Comparison of ENCODE assay signal across 17 mouse cellular contexts in the genomic region with DNA sequence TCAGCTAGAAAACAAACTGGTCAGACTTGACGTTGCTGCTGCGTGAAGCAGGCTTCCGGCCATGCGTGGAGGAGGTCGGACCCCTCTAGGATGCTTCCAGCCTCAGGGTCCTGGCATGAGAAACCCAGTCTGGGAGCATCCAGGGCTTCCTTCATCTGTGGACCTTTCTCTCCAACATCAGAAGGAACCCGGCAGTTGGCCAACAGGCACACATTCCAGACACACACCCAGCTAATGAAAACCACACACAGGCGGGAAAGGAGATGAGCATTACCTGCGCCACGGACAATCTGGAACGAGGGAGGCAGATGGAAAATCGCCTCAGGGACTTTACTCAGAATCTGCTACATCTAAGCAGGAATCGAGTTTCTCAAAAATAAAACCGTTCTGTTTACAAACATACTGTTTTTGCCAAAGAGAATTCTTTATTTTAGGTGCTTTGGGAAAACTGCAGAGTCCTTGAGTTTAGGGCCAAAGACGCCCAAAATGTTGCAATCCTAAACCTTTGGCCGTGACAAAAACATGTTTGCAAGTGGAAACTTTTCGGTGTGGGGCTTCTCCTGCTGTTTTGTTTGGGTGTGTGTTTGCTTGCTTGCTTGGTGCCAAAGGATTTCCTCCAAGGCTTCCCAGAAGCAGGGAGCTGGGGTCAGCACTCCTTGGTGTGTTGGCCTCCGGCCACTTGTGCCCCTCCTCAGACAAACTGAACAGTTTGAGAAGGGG.
DNase-seq lines count a peak whose midpoint lies in the region; ATAC-seq and TF ChIP-seq lines count a peak whose summit lies in the region.
"Had no signal": no experiment of that assay in that cellular context is flagged by ENCODE, and none has a peak within 500 bp of the region (broad histone marks: within the 10 kb centered on the region; RNA-seq: fewer than 3 reads in every experiment).

No protein-coding gene starts in this region.

- no peak overlapping the region for H3K4me2 ChIP-seq in heart, embryonic 11.5 days
- H3K4me2 ChIP-seq in midbrain, embryonic 11.5 days, result no peak overlapping the region
- H3K4me2 ChIP-seq in midbrain, postnatal 0 days (ENCODE audit: low read depth, low read length, poor library complexity, severe bottlenecking), result no peak overlapping the region
- H3K4me2 ChIP-seq: hindbrain, embryonic 14.5 days; liver, embryonic 11.5 days; midbrain, embryonic 12.5 days had no signal

- H3K9ac ChIP-seq in heart, embryonic 11.5 days (ENCODE audit: low read depth, low read length), result no peak overlapping the region
- no peak overlapping the region for H3K9ac ChIP-seq in midbrain, embryonic 11.5 days (ENCODE audit: low read length)
- H3K9ac ChIP-seq in midbrain, postnatal 0 days (replicated peaks; ENCODE audit: low read length, poor library complexity, severe bottlenecking), result no peak overlapping the region
- H3K9ac ChIP-seq: hindbrain, embryonic 14.5 days; midbrain, embryonic 12.5 days had no signal

- H3K27ac ChIP-seq in heart, embryonic 11.5 days (ENCODE audit: low read depth, low read length), result no peak overlapping the region
- no peak overlapping the region for H3K27ac ChIP-seq in midbrain, embryonic 11.5 days (ENCODE audit: low read depth, low read length)
- no peak overlapping the region for H3K27ac ChIP-seq in midbrain, postnatal 0 days (ENCODE audit: low read depth, low read length)
- H3K27ac ChIP-seq: hindbrain, embryonic 14.5 days; midbrain, embryonic 12.5 days had no signal

- no peak for TF ChIP-seq CTCF in midbrain, postnatal 0 days (IDR thresholded peaks at IDR 0.05)

- no peaks in the 10 kb centered on the region for H3K9me3 ChIP-seq in heart, embryonic 11.5 days (replicated peaks; ENCODE audit: control insufficient read depth, low read length)
- no peaks in the 10 kb centered on the region for H3K9me3 ChIP-seq in midbrain, embryonic 11.5 days (ENCODE audit: control insufficient read depth, low read length)
- H3K9me3 ChIP-seq in midbrain, postnatal 0 days (ENCODE audit: low read length), result no peaks in the 10 kb centered on the region
- H3K9me3 ChIP-seq: midbrain, embryonic 12.5 days had no signal

- peaks cover 18% of the 10 kb centered on the region for H3K4me1 ChIP-seq in heart, embryonic 11.5 days (ENCODE audit: control insufficient read depth, insufficient read depth, low read length)
- peaks cover 4% of the 10 kb centered on the region; the same call in 1 of the 2 replicates for H3K4me1 ChIP-seq in midbrain, embryonic 11.5 days (ENCODE audit: control insufficient read depth, insufficient read depth, low read length)
- peaks cover 7% of the 10 kb centered on the region; the same call in 1 of the 2 replicates for H3K4me1 ChIP-seq in midbrain, postnatal 0 days (ENCODE audit: insufficient read depth, low read length)

- H3K36me3 ChIP-seq in heart, embryonic 11.5 days (ENCODE audit: control insufficient read depth, insufficient read depth, low read length), result no peaks in the 10 kb centered on the region
- no peaks in the 10 kb centered on the region for H3K36me3 ChIP-seq in midbrain, embryonic 11.5 days (ENCODE audit: control insufficient read depth, insufficient read depth, low read length)
- no peaks in the 10 kb centered on the region for H3K36me3 ChIP-seq in midbrain, postnatal 0 days (ENCODE audit: insufficient read depth, low read length)
- H3K36me3 ChIP-seq: midbrain, embryonic 12.5 days had no signal

- DNase-seq in heart, adult 18-20 months, result peak; percentile 28 to 45
- peak; percentile 72 for DNase-seq in midbrain, embryonic 11.5 days (ENCODE audit: low spot score, missing footprints)
- no peak for DNase-seq in midbrain, postnatal 0 days (ENCODE audit: low spot score)
- DNase-seq in fibroblast of lung, adult 2 months (ENCODE audit: low read depth), result peak; percentile 79
- DNase-seq in testis, postnatal 10 days (ENCODE audit: low spot score), result peak; percentile 53
- DNase-seq in T-cell, adult 2 months (ENCODE audit: low spot score), result no peak
- DNase-seq: kidney, adult 11 months; kidney, postnatal 10 days; lung, postnatal 36 days; thymus, adult 18-20 months had no signal

- 84% methylated on average over 17 of the region's 17 CpGs for whole genome bisulfite sequencing in heart, embryonic 11.5 days (ENCODE audit: insufficient replicate concordance)
- 84% methylated on average over 17 of the region's 17 CpGs for WGBS in midbrain, embryonic 11.5 days
- WGBS in midbrain, postnatal 0 days, result 83% methylated on average over 17 of the region's 17 CpGs

- no peak for ATAC-seq in heart, embryonic 11.5 days (replicated peaks; ENCODE audit: insufficient number of reproducible peaks, low FRiP score, low TSS enrichment)
- no peak for ATAC-seq in midbrain, embryonic 11.5 days (ENCODE audit: low FRiP score)
- ATAC-seq in midbrain, postnatal 0 days (ENCODE audit: low FRiP score), result no peak
- ATAC-seq: CD4-positive, CD25-positive, alpha-beta regulatory T cell, adult 4 months; forebrain, embryonic 16.5 days had no signal

- H3K27me3 ChIP-seq in heart, embryonic 11.5 days (ENCODE audit: control insufficient read depth, insufficient read depth, low read length), result peaks cover 14% of the 10 kb centered on the region
- H3K27me3 ChIP-seq in midbrain, embryonic 11.5 days (ENCODE audit: control insufficient read depth, insufficient read depth, low read length), result no peaks in the 10 kb centered on the region
- no peaks in the 10 kb centered on the region; the same call in 1 of the 2 replicates for H3K27me3 ChIP-seq in midbrain, postnatal 0 days (ENCODE audit: insufficient read depth, low read length)

- H3K4me3 ChIP-seq in heart, embryonic 11.5 days (ENCODE audit: low read depth, low read length), result no peak overlapping the region
- no peak overlapping the region for H3K4me3 ChIP-seq in midbrain, embryonic 11.5 days (ENCODE audit: low read depth, low read length)
- no peak overlapping the region for H3K4me3 ChIP-seq in midbrain, postnatal 0 days (ENCODE audit: low read depth, low read length)
- H3K4me3 ChIP-seq: midbrain, embryonic 12.5 days; myocyte had no signal

Comparison
In these comparisons a context has a peak if more than half of its experiments do, and no peak if none do; other contexts are left out.
1. DNase-seq: peak in heart, adult 18-20 months (2 of 2), midbrain, embryonic 11.5 days (single experiment), fibroblast of lung, adult 2 months (single experiment) and testis, postnatal 10 days (single experiment); none in midbrain, postnatal 0 days (single experiment) and T-cell, adult 2 months (single experiment).